Mouse (Mus musculus) adrenal gland, adult 18-20 months (tissue): ENCODE measurements around the gene Aars2. TPM values are rescaled to one million over a fixed set of nuclear protein-coding genes. Genes with fewer than 3 reads are reported as not detected.

Experiments
- DNase-seq, 2 experiments: peaks; one replicate each; pipeline ENCODE4 v3.0.0; 2021 to 2022; ENCODE audit warnings: low spot score in 2 of 2
- total RNA-seq, 2 experiments: library from RNA; stranded (reverse); gene quantifications; 1 replicate in 1 of 2; 2 replicates in 1 of 2; pipeline ENCODE4 v1.2.3; 2021

The Aars2 gene
- total RNA-seq, 2 experiments from 2014 or later: 15.8 to 17.3 TPM

DNA sequence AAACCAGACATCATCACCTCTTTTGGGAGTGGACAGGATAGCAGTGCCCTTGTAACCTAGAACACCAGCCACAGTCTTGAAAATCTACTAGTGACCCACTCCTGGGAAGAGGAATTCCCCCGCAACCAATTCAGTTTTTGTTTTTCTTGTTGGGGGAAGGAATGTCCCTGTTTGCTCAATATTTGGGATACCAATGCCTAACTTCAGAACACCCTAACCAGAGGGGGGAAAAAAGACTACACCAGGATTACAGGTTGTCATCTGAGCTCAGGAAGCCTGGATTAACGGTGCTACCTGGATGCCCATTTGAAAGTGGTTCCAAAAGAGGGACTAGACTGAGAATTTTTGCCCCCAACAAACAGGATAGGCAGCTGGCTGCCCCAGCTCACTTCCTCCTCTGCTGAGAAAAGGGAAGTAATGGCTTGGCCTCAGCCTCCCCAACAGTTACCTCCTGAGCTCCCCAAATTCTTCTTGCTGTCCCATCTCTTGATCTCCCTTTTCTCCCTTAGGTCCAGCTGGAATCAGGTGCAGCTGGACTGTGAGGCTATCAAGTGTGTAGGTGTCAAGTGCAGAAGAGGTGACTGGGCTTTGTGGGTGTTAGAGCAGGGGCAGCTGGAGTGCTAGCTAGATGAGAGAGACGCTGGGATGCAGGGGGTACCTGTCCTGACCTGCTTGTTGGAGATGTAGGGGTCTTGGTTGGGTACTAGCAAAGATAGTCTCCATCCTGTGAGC is 50.0 kb downstream of the Aars2 start:
- no peak for DNase-seq

DNA sequence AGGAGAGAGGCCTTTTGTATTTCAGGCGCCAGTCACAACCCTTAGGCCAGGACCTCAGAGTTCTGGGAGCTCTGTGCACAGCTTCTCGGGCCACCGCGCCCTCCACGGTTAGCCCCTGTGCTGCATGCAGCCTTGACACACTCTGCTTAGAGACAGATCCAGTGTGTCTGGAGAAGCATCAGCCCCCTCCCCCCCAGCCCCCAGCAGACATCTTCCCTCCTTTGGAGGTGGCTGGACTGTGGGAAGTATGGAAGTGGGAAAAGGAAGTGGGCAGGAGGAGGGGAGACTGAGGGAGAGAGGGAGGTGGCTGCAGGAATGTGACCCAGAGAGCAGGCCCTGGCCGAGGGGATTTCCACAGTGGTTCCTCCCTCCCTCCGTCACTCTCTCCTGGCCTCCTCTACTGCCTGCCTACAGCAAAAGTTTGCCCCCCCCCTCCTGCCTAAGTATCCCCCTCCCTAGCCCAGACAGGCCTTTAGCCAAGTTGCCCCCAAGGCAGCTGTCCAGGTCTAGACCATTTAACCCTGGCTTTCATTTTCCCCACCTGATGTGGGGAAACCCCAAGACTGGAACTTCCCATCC is 50.7 kb downstream of the Aars2 start:
- DNase-seq: no peak

DNA sequence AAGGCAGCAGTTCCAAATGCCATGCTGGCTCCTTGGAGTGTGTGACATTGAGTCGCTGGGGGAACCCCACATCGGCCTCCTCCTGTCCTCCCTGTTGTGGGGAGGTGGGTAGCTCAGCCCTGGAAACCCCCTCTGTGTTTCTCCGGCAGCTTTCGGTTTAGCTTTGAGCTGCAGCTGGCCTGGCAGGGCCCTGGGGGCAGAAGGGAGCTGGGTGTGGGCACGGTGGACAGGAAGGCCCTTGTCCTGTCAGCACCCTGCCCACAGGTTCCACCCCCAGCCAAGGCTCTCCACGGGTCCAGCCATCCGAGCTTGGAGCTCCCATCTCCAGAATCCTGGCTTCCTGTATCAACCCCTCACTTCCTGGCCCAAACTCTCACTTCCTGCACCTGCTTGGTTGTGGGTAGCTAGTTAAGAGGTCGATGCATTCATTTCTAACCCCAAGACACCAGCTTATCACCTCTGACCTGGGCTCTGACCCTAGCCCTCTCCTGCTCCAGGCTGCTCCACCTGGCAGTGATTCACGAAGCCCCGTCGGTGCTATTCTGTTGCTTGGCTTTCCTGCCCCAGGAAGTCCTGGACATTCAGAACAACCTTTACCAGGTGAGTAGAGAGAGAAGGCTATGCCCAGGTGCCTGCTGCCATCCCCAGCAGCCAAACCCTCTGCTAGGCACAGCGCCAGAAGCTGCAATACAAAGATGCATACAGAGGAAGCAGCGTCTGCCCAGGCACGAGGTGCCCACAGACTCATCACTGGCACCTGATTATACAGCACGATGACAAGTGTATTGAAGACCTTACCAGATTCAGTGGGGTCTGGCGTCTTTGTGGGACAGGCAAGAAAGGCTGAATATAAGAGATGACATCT is 51.6 kb downstream of the Aars2 start:
- DNase-seq: no peak

DNA sequence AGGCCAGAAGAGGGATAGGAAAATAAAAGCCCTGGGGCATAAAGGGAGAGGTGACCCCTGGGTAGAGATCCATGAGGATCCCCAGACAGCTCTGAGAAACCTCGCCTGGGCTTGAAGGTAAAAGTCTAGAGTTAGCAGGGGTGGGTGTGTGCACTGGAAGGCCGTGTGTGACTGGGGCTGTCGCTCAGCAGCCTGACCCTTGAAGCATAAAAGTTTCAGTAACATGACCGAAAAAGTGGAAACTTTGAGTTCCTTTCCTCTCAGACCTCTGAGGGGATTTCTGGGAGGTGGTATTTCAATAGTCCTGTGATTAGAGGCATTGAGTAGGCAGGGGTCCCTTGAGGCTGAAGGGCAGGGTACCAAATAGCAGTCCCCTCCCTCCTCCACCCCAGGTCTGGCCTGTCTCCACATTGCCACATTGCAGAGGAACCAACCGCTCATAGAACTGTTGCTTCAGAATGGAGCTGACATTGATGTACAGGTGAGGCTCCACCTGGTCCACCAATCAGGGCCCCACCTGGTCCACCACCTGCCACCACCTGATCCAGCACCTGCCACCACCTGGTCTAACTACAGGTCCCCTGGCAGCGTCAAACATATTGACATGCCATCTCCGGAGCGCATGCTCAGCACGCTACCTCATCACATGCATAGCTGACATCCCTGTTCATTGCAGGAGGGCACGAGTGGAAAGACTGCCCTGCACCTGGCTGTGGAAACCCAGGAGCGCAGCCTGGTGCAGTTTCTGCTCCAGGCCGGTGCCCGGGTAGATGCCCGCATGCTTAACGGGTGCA is 53.3 kb downstream of the Aars2 start:
- DNase-seq: no peak

DNA sequence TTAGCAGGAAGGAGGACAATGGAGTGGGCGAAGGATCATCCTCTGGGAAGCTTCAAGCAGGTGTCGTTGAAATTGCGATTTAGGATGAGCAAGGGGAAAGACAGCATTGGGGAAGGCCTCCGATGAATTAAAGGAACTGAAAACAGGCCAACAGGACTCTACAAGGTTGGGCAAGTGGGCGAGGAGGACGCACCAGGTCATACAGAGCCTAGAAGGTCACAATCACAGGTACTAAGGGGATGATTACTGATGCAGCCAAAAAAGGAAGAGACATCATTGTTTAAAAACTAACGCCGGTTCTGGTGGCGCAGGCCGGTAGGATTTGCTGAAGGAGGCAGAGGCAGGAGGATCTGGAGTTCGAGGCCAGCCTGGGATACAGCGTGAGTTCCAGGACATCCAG is 56.6 kb downstream of the Aars2 start:
- no peak for DNase-seq

DNA sequence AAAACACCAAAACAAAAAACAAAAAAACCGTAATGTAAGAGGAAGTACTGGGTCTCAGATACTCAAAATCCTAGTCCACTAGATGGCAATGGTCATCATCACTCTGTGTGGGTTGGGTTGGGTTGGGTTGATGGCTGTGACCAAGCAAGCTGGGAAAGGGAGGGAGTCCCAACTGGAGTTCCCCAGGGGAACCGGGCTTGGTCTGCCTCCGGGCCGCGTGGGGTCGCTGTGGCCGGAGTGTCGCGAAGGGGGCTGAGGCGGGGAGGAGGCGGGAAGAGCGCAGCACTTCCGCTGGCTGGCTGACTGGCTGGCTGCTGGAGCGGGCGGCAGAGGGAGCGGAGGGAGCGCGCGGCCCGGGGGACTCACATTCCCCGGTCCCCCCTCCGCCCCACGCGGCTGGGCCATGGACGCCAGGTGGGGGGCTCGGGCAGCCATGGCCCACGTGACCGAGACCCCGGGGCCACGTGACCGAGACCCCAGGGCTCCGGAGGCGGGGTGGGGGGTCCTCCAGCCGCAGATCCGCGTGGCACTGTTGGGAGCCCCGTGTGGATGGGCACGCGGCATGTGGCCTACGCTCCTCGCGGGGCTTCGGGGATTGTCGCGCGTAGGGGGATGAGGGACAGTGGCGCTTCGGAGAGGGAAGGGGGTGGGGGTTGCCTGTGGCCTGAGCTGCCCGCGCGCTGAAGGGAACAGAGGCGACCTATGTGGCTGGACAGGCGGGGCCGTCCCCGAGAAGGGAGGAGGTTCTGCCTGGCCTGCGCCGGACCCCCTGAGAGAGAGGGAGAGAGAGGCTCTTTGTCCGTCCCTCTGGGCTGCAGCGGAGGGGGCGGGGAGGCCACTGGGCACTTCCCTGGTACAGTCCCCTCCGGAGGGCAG is 57.3 kb downstream of the Aars2 start, which contains the start of gene Slc35b2:
TSS of gene Slc35b2 (plus strand) at position 220 of the 876 bp plus-strand sequence.
- DNase-seq: peak; percentile 95 to 96

DNA sequence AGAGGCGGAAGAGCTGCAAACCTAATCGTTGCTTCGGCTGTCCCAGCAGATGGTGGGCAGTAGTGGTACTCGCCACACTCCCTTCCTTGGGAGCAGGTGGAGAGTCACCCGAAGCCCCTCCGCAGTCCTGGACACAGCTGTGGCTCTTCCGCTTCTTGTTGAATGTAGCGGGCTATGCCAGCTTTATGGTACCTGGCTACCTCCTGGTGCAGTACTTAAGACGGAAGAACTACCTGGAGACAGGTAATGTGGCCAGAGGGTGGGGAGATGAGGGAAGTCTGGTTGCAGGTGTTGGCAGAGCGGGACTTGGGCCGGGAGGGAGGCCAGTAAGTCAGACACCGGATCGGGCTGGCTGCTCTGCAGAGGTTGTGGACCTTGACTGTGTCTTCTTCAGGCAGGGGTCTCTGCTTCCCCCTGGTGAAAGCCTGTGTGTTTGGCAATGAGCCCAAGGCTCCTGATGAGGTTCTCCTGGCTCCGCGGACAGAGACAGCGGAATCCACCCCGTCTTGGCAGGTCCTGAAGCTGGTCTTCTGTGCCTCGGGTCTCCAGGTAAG is 58.0 kb downstream of the Aars2 start:
- no peak for DNase-seq

DNA sequence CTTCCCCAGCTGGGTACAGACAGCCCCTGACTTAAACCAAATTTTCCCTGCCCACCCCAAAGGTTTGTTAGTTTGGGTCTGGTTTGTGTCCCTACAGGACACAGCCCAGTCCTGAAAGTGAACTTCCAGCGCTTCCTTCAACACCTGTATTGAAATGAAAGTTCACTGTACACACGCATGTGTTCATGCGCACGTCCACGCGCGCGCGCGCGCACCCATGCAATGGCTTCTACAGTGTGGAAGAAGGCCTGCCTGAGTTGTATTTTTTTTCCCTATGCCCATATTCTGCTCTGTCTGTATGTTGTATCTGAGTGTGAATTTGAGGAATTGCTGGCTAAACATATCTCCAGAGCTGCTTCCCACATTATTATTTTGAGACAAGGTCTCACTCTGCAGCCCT is 58.5 kb downstream of the Aars2 start:
- DNase-seq: no peak

DNA sequence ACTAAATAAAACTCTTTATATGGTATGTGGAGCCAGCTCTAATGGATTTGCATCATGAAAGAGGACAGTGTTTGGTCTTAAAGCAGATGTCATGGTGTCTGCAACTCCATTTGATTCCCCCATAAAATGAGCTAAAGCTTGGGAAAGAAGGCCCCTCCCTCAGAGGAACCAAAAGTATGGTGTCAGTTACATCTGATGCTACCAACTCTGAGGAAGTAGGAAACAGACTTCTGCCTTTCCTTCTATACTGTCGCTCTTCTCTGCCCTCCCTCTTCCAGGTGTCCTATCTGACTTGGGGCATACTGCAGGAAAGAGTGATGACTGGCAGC is 59.4 kb downstream of the Aars2 start:
- DNase-seq: no peak

DNA sequence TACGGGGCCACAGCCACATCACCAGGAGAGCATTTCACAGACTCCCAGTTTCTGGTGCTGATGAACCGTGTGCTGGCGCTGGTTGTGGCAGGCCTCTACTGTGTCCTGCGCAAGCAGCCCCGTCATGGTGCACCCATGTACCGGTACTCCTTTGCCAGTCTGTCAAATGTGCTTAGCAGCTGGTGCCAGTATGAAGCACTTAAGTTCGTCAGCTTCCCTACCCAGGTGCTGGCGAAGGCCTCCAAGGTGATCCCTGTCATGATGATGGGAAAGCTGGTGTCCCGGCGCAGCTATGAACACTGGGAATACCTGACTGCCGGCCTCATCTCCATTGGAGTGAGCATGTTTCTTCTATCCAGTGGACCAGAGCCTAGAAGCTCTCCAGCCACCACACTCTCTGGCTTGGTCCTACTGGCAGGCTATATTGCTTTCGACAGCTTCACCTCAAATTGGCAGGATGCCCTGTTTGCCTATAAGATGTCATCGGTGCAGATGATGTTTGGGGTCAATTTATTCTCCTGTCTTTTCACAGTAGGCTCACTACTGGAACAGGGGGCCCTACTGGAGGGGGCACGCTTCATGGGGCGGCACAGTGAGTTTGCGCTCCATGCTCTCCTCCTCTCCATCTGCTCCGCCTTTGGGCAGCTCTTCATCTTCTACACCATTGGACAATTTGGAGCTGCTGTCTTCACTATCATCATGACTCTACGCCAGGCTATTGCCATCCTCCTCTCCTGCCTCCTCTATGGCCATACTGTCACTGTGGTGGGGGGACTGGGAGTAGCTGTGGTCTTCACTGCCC is 59.9 kb downstream of the Aars2 start:
- DNase-seq: no peak

DNA sequence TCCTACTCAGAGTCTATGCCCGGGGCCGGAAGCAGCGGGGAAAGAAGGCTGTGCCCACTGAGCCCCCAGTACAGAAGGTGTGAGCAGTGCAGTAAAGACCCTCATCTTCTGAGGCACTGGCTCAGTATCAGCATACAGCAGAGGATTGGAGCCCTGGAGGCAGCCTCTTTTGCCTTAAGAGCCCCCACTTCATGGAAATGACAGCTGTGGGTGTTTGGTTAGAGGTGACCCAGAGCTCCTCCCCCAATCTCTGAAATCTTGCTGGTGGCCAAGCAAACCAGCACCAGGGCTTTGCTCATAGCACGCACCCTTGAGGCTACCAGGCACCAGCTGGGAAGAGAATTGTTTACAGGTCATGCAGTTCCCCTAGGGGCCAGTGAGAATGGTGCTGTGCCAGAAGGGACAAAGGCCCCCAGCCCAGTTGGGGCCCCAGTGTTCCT is 60.5 kb downstream of the Aars2 start:
- DNase-seq: no peak

DNA sequence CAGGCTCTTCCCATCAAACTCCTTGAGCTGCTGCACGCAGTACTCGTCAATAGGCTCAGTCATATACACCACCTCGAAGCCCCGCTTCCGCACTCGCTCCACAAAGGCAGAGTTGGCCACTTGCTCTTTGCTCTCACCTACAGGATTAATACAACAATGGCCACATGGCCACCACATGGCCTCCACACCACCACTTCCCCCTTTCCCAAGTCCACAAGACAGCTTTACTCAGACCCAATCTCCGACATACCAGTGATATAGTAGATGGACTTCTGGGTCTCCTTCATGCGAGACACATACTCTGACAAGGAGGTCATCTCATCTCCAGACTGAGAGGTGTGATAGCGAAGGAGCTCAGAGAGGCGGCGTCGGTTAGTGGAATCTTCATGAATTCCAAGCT is 62.3 kb downstream of the Aars2 start:
- DNase-seq: no peak

DNA sequence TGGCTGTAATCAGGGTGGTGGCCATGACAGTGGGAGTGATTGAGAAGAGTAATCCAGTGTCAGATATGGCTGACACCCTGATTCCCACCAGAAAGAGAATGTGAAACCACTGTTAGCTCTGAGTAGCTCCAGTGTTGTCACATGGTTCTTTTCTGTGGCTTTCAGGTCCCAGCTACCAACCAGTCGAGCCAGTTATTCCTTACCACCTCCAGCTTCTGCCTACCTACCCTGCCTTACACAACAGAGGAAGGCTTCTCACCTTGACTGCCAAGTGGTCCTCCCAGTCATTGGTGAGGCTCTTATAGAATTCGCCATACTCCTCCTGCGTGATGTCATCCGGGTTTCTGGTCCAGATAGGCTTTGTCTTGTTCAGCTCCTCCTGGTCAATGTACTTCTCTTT is 63.4 kb downstream of the Aars2 start:
- DNase-seq: no peak

Other genes with a start within 250 kb of the Aars2 start
- gene Cdc5l, start 73.1 kb upstream of the Aars2 start, total RNA-seq: 10 to 100 TPM; 39.9 to 40.9 TPM
- gene Spats1, start 31.4 kb upstream of the Aars2 start, total RNA-seq: not detected
- gene Tcte1, start 16.6 kb downstream of the Aars2 start, total RNA-seq: not detected
- under 1 TPM in 1 of 2 experiments, not detected in 1; 0.06 TPM for gene Tmem151b, start 42.8 kb downstream of the Aars2 start, total RNA-seq
- gene Nfkbie, start 48.9 kb downstream of the Aars2 start, total RNA-seq: 1 to 10 TPM; 2.7 to 3.5 TPM
- 10 to 100 TPM; 28.1 to 44.2 TPM for gene Slc35b2, start 57.0 kb downstream of the Aars2 start, total RNA-seq
- gene Hsp90ab1, start 66.4 kb downstream of the Aars2 start, total RNA-seq: 1,000 to 10,000 TPM; 2,801 to 2,860 TPM
- gene Slc29a1, start 92.8 kb downstream of the Aars2 start, total RNA-seq: 100 to 1,000 TPM; 121 to 161 TPM
- not detected for gene Mymx, start 95.3 kb downstream of the Aars2 start, total RNA-seq
- under 1 TPM; 0.19 to 0.40 TPM for gene Capn11, start 152.5 kb downstream of the Aars2 start, total RNA-seq
- 100 to 1,000 TPM; 104 to 109 TPM for gene Mrpl14, start 179.5 kb downstream of the Aars2 start, total RNA-seq
- 10 to 100 TPM; 41.0 to 41.4 TPM for gene Tmem63b, start 180.1 kb downstream of the Aars2 start, total RNA-seq
- gene 1600014C23Rik, start 227.0 kb downstream of the Aars2 start, total RNA-seq: not detected